Mouse (Mus musculus) lung, embryonic 15.5 days (tissue): Measurements from ENCODE around the gene Stk31. TPM values are rescaled to one million over a fixed set of nuclear protein-coding genes. Genes with fewer than 3 reads are reported as not detected.

Experiments
- ATAC-seq: fragments of 200-750 bp; cut with Nextera tagmentation; 2 replicates; pipeline ENCODE4 v1.8.0; 2017; ENCODE audit warnings: moderate number of reproducible peaks, borderline replicate concordance; ENCODE audit not compliant: low FRiP score, low TSS enrichment; ENCODE audit errors: extremely low read depth
- H3K27ac ChIP-seq: fragments of 300-500 bp; sonication (generic); 2 replicates; pipeline ENCODE4 v1.5.1; 2015; ENCODE audit warnings: moderate library complexity, mild to moderate bottlenecking, inconsistent platforms
- H3K27me3 ChIP-seq: fragments of 300-500 bp; sonication (generic); 2 replicates; pipeline ENCODE4 v1.6.1; 2015; ENCODE audit warnings: inconsistent platforms
- H3K36me3 ChIP-seq: fragments of 300-500 bp; sonication (generic); 2 replicates; pipeline ENCODE4 v1.6.1; 2015; ENCODE audit warnings: inconsistent platforms
- H3K4me1 ChIP-seq: fragments of 300-500 bp; sonication (generic); 2 replicates; pipeline ENCODE4 v1.6.1; 2015; ENCODE audit warnings: inconsistent platforms
- H3K4me2 ChIP-seq: fragments of 300-500 bp; sonication (generic); 2 replicates; pipeline ENCODE4 v1.6.1; 2015; ENCODE audit warnings: inconsistent platforms, mild to moderate bottlenecking, moderate library complexity
- H3K4me3 ChIP-seq: fragments of 300-500 bp; sonication (generic); 2 replicates; pipeline ENCODE4 v1.5.1; 2015; ENCODE audit warnings: mild to moderate bottlenecking, inconsistent platforms
- H3K9ac ChIP-seq: fragments of 300-500 bp; sonication (generic); 2 replicates; pipeline ENCODE4 v1.6.1; 2015; ENCODE audit warnings: inconsistent platforms
- H3K9me3 ChIP-seq: fragments of 300-500 bp; sonication (generic); 2 replicates; pipeline ENCODE4 v1.6.1; 2016; ENCODE audit warnings: inconsistent platforms
- WGBS: fragments of 180-500 bp; shearing (Covaris S2); methylation state at CpG from one replicate; pipeline ENCODE4 v1.1.7; 2015; 5-methylcytosine and 5-hydroxymethylcytosine counted together
- polyA plus RNA-seq: library from polyadenylated mRNA; unstranded; fragments of >200 nt; fragmentation: Nextera tagmentation; extraction: Ambion mirVana; gene quantifications from 2 replicates; pipeline ENCODE4 v1.2.1, GENCODE M21; 2015

Stk31 gene
- not detected in 2 replicates for polyA plus RNA-seq

DNA sequence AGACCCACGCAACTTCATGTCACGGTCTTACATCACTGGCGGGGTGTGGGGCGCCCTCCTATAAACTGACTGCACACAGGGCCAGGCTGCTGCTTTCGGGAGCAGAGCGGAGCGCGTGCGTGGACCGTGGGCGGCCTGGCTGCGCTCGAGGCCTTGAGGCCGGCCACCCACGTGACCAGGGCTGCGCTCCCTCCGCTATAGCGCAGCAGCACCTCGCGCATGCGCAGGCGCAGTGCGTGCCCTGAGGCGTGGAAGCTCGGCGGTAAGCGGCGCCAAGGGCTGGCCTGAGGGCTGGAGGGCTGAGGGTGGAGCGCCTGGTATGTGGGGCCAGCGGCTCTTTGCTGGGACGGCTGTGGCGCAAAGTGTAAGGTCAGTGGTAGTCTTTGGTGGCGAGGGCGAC is at the start of gene Stk31:
TSS of gene Stk31 (plus strand) at position 289 of the 400 bp plus-strand sequence.
- H3K4me1 ChIP-seq = no peaks in the 10 kb centered on the region
- no peak within 1 kb of the TSS for H3K9ac ChIP-seq
- H3K4me2 ChIP-seq = no peak within 1 kb of the TSS
- H3K36me3 ChIP-seq = no peaks in the 10 kb centered on the region
- H3K9me3 ChIP-seq = no peaks in the 10 kb centered on the region
- H3K27ac ChIP-seq = no peak within 1 kb of the TSS
- no peak within 1 kb of the TSS for H3K4me3 ChIP-seq
- H3K27me3 ChIP-seq = no peaks in the 10 kb centered on the region
- no peak for ATAC-seq
- WGBS = 81% methylated on average over 34 of the region's 34 CpGs

GRCm38 (mm10) chr6:49349826-49350225 is 45.6 kb upstream of the Stk31 start:
- Histone ChIP-seq H3K27me3 (no peaks in the 10 kb centered on the region), H3K36me3 (no peaks in the 10 kb centered on the region), H3K9ac (no peak overlapping the region), H3K4me1 (no peaks in the 10 kb centered on the region), H3K4me2 (no peak overlapping the region), H3K4me3 (no peak overlapping the region), H3K9me3 (no peaks in the 10 kb centered on the region), H3K27ac (no peak overlapping the region)
- WGBS = 77% methylated on average over 7 of the region's 7 CpGs
- no peak for ATAC-seq

DNA sequence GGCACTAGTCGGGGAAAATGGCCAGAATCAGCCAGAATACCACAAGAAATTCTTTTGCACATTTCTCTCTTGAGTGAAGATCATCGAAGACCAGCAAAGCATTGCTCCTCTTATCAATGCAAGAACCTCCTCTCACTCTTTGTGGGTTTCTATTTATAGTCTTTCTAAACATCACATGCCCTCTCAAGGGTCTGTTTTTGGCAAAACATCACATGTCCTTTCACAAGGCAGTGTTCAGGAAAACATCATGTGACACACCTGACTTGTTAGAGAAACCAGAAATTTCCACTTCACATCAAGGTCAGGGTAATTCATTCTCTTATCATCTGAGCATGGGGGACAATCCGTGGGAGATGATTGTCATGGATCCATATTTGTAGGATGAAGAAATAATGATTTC is 40.8 kb upstream of the Stk31 start:
- ATAC-seq = no peak
- H3K27ac ChIP-seq = no peak overlapping the region
- no peaks in the 10 kb centered on the region for H3K4me1 ChIP-seq
- no peaks in the 10 kb centered on the region for H3K27me3 ChIP-seq
- 72% methylated on average over 3 of the region's 3 CpGs for WGBS
- H3K9me3 ChIP-seq = no peaks in the 10 kb centered on the region
- no peak overlapping the region for H3K4me3 ChIP-seq
- H3K9ac ChIP-seq = no peak overlapping the region
- no peak overlapping the region for H3K4me2 ChIP-seq
- H3K36me3 ChIP-seq = no peaks in the 10 kb centered on the region

- H3K27ac ChIP-seq = no peak overlapping the region
- no peak overlapping the region for H3K4me2 ChIP-seq
- WGBS = 62% methylated on average over 4 of the region's 4 CpGs
- no peaks in the 10 kb centered on the region for H3K4me1 ChIP-seq
- no peak overlapping the region for H3K9ac ChIP-seq
- no peaks in the 10 kb centered on the region for H3K9me3 ChIP-seq
- no peak for ATAC-seq
- no peaks in the 10 kb centered on the region for H3K27me3 ChIP-seq
- no peaks in the 10 kb centered on the region for H3K36me3 ChIP-seq
- no peak overlapping the region for H3K4me3 ChIP-seq
These were observed 40.2 kb upstream of the Stk31 start for GRCm38 (mm10) chr6:49355171-49355570.

DNA sequence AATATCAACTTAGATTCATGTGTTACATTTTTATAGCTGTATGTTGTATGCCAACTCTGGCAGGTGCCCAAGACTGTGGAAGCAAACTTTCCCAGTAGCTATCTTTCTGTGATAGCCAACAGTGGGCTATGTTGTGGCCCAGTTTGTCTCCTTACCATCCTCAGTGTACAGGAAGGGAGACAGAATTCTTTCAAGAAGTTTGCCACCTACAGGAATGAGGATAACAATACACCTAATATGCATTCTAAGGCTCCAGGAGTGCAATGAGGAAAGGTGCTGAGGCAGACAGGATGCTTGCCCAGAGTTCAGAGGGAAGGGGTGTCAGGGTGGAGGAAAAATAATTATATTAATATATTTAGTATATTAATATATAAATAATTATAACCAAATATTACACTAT is 35.0 kb upstream of the Stk31 start:
- Histone ChIP-seq H3K27me3 (no peaks in the 10 kb centered on the region), H3K27ac (no peak overlapping the region), H3K4me1 (no peaks in the 10 kb centered on the region), H3K9ac (no peak overlapping the region), H3K9me3 (no peaks in the 10 kb centered on the region), H3K4me2 (no peak overlapping the region), H3K4me3 (no peak overlapping the region), H3K36me3 (no peaks in the 10 kb centered on the region)
- no peak for ATAC-seq

DNA sequence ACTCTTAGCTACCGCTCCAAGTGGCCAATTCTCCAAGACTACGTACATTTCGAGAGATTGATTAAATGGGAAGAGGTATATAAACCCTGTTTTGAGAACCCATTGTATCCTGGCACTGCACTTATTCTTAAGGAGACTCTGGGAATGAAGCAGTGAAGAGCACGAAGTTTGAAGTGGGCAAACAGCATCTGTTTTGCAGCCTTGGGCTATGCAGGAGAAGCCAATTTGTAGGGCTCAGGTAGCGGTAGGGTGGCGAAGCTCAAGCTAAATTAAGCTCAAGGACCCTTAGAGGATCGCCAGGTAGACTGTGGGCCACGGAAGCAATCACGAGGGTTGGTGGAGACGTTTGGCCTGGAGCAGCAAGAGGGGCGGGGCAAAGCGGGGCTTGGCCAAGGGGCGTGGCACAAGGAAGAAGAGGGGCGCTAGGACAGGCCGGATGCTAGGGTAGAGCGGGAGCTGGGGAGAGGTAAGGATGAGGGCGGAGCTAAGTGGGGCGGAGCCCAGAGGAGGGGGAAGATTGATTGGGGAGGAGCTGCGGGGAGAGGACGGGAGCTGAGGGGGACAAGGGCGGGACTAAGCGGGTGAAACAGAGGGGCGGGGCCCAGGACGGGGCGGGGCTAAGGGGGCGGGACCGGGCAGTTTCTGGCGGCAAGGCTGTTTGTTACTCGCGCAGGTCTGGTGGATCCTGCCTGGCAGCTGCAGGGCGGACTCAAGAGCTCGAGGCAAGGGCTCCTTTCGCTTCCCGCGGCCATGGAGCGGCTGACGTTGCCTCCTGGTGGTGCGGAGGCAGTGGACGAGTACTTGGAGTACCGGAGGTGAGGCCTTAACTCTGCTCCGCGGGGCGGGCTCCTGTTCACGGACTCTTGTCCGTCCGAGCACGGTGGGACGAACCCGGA is 28.0 kb upstream of the Stk31 start, which contains the start of gene Fam221a:
TSS of gene Fam221a (plus strand) at position 581 of the 896 bp plus-strand sequence.
- peaks cover 14% of the 10 kb centered on the region for H3K4me1 ChIP-seq
- H3K9me3 ChIP-seq = no peaks in the 10 kb centered on the region
- H3K27ac ChIP-seq = peak within 1 kb of the TSS; percentile 85
- no peaks in the 10 kb centered on the region for H3K27me3 ChIP-seq
- no peaks in the 10 kb centered on the region for H3K36me3 ChIP-seq
- ATAC-seq = peak; percentile 98
- peak within 1 kb of the TSS; percentile 54 for H3K4me3 ChIP-seq
- H3K4me2 ChIP-seq = peak within 1 kb of the TSS; percentile 75
- 3% methylated on average over 49 of the region's 49 CpGs for WGBS
- H3K9ac ChIP-seq = peak within 1 kb of the TSS; percentile 66

- Histone ChIP-seq H3K4me3 (peak overlapping the region; percentile 54), H3K27ac (peak overlapping the region; percentile 85), H3K9me3 (no peaks in the 10 kb centered on the region), H3K36me3 (no peaks in the 10 kb centered on the region), H3K27me3 (no peaks in the 10 kb centered on the region), H3K9ac (peak overlapping the region; percentile 66), H3K4me1 (peaks cover 14% of the 10 kb centered on the region), H3K4me2 (peak overlapping the region; percentile 75)
- WGBS = 33% methylated on average over 3 of the region's 3 CpGs
- no peak for ATAC-seq
These were observed 27.2 kb upstream of the Stk31 start for GRCm38 (mm10) chr6:49368212-49368611.

GRCm38 (mm10) chr6:49372705-49373104 is 22.7 kb upstream of the Stk31 start:
- no peak overlapping the region for H3K4me3 ChIP-seq
- WGBS = 67% methylated on average over 4 of the region's 4 CpGs
- no peak overlapping the region for H3K9ac ChIP-seq
- no peaks in the 10 kb centered on the region for H3K27me3 ChIP-seq
- peaks cover 9% of the 10 kb centered on the region for H3K4me1 ChIP-seq
- no peaks in the 10 kb centered on the region for H3K36me3 ChIP-seq
- H3K9me3 ChIP-seq = no peaks in the 10 kb centered on the region
- no peak for ATAC-seq
- no peak overlapping the region for H3K4me2 ChIP-seq
- H3K27ac ChIP-seq = no peak overlapping the region

- H3K9me3 ChIP-seq = no peaks in the 10 kb centered on the region
- no peak overlapping the region for H3K4me2 ChIP-seq
- H3K4me3 ChIP-seq = no peak overlapping the region
- H3K4me1 ChIP-seq = peaks cover under 1% of the 10 kb centered on the region; the same call in 1 of the 2 replicates
- no peak for ATAC-seq
- H3K27ac ChIP-seq = peak overlapping the region; percentile 5; the same call in 1 of the 2 replicates
- no peaks in the 10 kb centered on the region for H3K36me3 ChIP-seq
- WGBS = 49% methylated on average over 2 of the region's 2 CpGs
- H3K9ac ChIP-seq = no peak overlapping the region
- no peaks in the 10 kb centered on the region for H3K27me3 ChIP-seq
These were observed 21.5 kb upstream of the Stk31 start for GRCm38 (mm10) chr6:49373943-49374342.

DNA sequence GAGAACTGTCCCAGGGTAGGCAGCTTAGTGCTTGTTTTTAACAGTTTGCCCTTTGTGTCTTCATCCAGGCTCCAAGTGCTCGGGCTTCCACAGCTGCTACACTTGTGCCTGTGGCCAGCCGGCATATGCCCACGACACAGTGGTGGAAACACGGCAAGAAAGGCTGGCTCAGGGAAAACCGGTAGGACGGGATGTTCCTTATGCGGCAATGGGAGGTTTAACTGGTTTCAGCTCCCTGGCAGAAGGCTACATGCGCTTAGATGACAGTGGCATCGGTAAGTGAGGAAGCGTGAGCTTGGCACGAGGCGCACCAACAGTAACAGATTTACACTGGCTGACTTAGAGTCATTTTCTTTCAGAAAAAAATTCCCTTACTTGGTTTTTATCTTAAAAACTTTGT is 17.1 kb upstream of the Stk31 start:
- H3K36me3 ChIP-seq = 0 out of 2 replicates have a peak, but pooled peaks cover 5% of the 10 kb centered on the region
- no peak overlapping the region for H3K9ac ChIP-seq
- no peak overlapping the region for H3K4me2 ChIP-seq
- no peak overlapping the region for H3K4me3 ChIP-seq
- H3K27ac ChIP-seq = no peak overlapping the region
- no peaks in the 10 kb centered on the region for H3K9me3 ChIP-seq
- no peaks in the 10 kb centered on the region for H3K27me3 ChIP-seq
- 35% methylated on average over 12 of the region's 12 CpGs for WGBS
- H3K4me1 ChIP-seq = no peaks in the 10 kb centered on the region
- ATAC-seq = no peak

DNA sequence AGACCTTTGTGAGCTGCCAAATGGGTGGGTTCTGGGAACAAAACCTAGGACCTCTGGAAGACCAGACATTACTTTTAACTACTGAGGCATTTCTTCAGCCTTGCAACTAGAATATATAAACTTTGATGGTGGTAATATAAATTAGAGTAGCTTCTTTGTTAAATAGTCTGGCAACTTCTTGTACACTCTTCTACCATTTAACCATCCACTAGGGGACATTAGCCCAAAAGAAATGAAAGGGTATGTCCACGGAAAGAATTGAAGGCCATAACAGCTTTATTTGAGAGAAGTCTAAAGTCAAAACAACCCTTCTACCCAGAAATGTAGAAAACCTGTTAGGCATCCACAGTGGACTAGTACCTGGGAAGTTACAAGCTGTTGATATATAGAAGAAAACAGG is 1.1 kb upstream of the Stk31 start:
- H3K4me2 ChIP-seq = no peak overlapping the region
- 67% methylated on average over 1 of the region's 1 CpGs for WGBS
- no peak for ATAC-seq

DNA sequence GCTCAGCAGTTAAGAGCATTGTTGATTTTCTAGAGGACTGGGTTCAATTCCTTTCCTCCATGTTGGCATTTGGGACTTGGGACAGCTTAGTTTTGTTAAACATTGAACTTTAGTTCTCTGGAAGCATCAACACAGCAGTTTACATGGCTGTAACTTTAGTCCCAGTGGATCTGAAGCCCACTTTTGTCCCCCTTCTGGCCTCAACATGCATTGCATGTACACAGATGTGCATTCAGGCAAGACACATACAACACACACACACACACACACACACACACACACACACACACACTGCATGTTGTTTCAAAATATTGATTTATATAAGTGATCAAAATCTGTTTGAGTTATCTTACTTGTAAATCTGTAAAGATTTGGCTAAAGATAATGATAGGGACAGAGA is 2.1 kb downstream of the Stk31 start:
- no peak overlapping the region for H3K9ac ChIP-seq
- H3K27me3 ChIP-seq = no peaks in the 10 kb centered on the region
- no peaks in the 10 kb centered on the region for H3K9me3 ChIP-seq
- no peak overlapping the region for H3K4me3 ChIP-seq
- no peaks in the 10 kb centered on the region for H3K4me1 ChIP-seq
- ATAC-seq = no peak
- no peak overlapping the region for H3K27ac ChIP-seq
- H3K36me3 ChIP-seq = no peaks in the 10 kb centered on the region
- H3K4me2 ChIP-seq = no peak overlapping the region

More for the DNA sequence above, 1.1 kb upstream of the Stk31 start:
- Histone ChIP-seq H3K27ac (no peak overlapping the region), H3K9ac (no peak overlapping the region), H3K4me1 (no peaks in the 10 kb centered on the region), H3K4me3 (no peak overlapping the region), H3K9me3 (no peaks in the 10 kb centered on the region), H3K27me3 (no peaks in the 10 kb centered on the region), H3K36me3 (no peaks in the 10 kb centered on the region)
